Mouse (Mus musculus) intestine, postnatal 0 days (tissue): ENCODE measurements at regions not wholly inside any gene's neighbourhood (a gene's known extent, or its start where the extent isn't known, plus 50 kb on each side); places are given as distances from the start of the nearest gene placed in this dataset.

Experiments
- ATAC-seq: fragments of 200-750 bp; cut with Nextera tagmentation; 2 replicates; pipeline ENCODE4 v1.8.0; 2017; ENCODE audit warnings: mild to moderate bottlenecking, moderate TSS enrichment, moderate library complexity
- H3K27ac ChIP-seq: fragments of 300-500 bp; sonication (generic); 2 replicates; pipeline ENCODE4 v1.5.1; 2014; ENCODE audit warnings: mild to moderate bottlenecking, low read depth, low read length, moderate library complexity
- H3K27me3 ChIP-seq: fragments of 300-500 bp; sonication (generic); replicated peaks from 2 replicates; pipeline ENCODE4 v1.6.1; 2014; ENCODE audit warnings: low read length, mixed read lengths; ENCODE audit not compliant: control insufficient read depth, insufficient read depth
- H3K36me3 ChIP-seq: fragments of 300-500 bp; sonication (generic); 2 replicates; pipeline ENCODE4 v1.6.1; 2014; ENCODE audit warnings: mild to moderate bottlenecking, moderate library complexity; ENCODE audit not compliant: control insufficient read depth, insufficient read depth
- H3K4me1 ChIP-seq: fragments of 300-500 bp; sonication (generic); replicated peaks from 2 replicates; pipeline ENCODE4 v1.6.1; 2014; ENCODE audit warnings: antibody characterized with exemption, low read length, mixed read lengths; ENCODE audit not compliant: control insufficient read depth, insufficient read depth
- H3K4me2 ChIP-seq: fragments of 300-500 bp; sonication (generic); replicated peaks from 2 replicates; pipeline ENCODE4 v1.6.1; 2014; ENCODE audit warnings: low read depth, mild to moderate bottlenecking, moderate library complexity
- H3K4me3 ChIP-seq: fragments of 300-500 bp; sonication (generic); 2 replicates; pipeline ENCODE4 v1.5.1; 2014; ENCODE audit warnings: low read depth, low read length
- H3K9ac ChIP-seq: fragments of 300-500 bp; sonication (generic); 2 replicates; pipeline ENCODE4 v1.6.1; 2014; ENCODE audit warnings: mild to moderate bottlenecking, low read depth, low read length
- H3K9me3 ChIP-seq: fragments of 300-500 bp; sonication (generic); 2 replicates; pipeline ENCODE4 v1.6.1; 2016; ENCODE audit warnings: mixed run types; ENCODE audit not compliant: control insufficient read depth
- CTCF ChIP-seq: sonication (generic); IDR thresholded peaks from 2 replicates; pipeline ENCODE4 v1.5.1; 2016; ENCODE audit warnings: low read depth, mild to moderate bottlenecking, control low read depth, antibody characterized with exemption, moderate library complexity
- WGBS: fragments of 180-500 bp; shearing (Covaris S2); extraction: QIAGEN DNeasy Blood & Tissue Kit; methylation state at CpG from one replicate; pipeline ENCODE4 v1.1.7; 2014; 5-methylcytosine and 5-hydroxymethylcytosine counted together

DNA sequence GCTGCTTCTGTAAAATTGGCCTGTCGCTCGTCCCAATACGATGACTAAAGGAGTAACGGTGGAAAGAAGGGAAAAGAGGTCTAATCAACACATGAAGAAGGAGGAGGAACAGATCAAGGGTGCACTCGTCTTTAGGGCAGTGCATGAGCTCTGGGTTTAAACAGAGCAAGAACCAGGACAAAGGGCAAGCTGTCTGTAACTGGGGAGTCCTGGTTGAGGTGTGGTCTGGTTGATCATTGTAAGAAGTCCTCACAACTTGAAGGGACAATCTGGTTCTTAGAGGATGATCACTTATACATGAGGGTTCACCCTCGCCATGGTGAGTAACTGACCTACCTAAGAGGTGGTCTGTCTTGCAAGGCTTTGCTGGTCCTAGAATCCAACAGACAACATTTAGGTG is 105.2 kb upstream of the Gls start:
- no peaks in the 10 kb centered on the region for H3K27me3 ChIP-seq
- no peak for ATAC-seq
- H3K36me3 ChIP-seq: no peaks in the 10 kb centered on the region
- no peak overlapping the region for H3K9ac ChIP-seq
- TF ChIP-seq CTCF: no peak
- H3K9me3 ChIP-seq: no peaks in the 10 kb centered on the region
- no peaks in the 10 kb centered on the region; the same call in 1 of the 2 replicates for H3K4me1 ChIP-seq
- no peak overlapping the region for H3K4me2 ChIP-seq
- H3K27ac ChIP-seq: no peak overlapping the region
- no peak overlapping the region for H3K4me3 ChIP-seq
- WGBS: 52% methylated on average over 6 of the region's 6 CpGs

DNA sequence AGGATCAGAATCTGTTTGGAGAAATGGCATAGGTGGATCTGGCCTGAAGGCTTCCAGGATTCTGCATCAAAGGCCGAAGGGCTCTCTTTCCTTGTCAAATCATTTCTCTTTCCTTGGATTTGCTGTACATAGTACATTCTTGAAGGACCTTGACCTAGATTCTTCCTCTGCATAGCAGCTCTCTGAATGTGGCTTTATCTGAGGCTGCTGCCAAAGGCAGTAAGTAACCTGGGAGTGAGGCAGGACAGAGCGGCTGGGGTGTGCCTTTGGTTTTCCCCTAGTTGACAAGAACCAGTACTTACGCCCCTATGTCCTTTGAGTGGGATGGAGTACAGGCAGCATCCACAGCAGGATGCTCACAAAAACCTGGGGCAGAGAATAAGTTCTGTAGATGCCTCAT is 103.7 kb upstream of the Gls start:
- no peak overlapping the region for H3K4me3 ChIP-seq
- H3K4me2 ChIP-seq: no peak overlapping the region
- no peak overlapping the region for H3K27ac ChIP-seq
- 79% methylated on average over 3 of the region's 3 CpGs for WGBS
- no peak for ATAC-seq
- no peaks in the 10 kb centered on the region for H3K36me3 ChIP-seq
- H3K27me3 ChIP-seq: no peaks in the 10 kb centered on the region
- H3K4me1 ChIP-seq: no peaks in the 10 kb centered on the region; the same call in 1 of the 2 replicates
- H3K9me3 ChIP-seq: no peaks in the 10 kb centered on the region
- H3K9ac ChIP-seq: no peak overlapping the region
- no peak for TF ChIP-seq CTCF

DNA sequence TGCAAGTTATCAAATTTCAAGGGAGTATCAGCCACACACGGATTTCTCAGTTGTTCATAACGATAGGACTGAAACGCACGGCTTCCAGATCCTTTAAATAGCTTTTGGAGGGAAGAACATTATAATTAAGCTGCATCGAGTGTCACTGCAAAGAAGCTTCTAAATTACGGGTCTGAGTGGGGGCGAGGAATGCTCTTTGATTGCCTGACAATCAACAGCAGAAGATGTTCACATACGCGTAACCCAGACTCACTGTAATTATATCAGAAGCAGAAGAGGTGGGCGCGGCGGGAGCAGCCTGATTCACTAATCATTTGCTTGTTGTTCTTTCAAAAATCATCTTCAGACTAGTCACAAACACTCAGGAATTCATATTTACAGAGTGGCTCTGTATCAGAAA is 99.0 kb upstream of the Gls start:
- ATAC-seq: no peak
- H3K4me1 ChIP-seq: no peaks in the 10 kb centered on the region
- no peaks in the 10 kb centered on the region for H3K9me3 ChIP-seq
- no peaks in the 10 kb centered on the region for H3K36me3 ChIP-seq
- no peak overlapping the region for H3K9ac ChIP-seq
- no peak overlapping the region for H3K4me3 ChIP-seq
- H3K4me2 ChIP-seq: no peak overlapping the region
- 85% methylated on average over 12 of the region's 12 CpGs for WGBS
- H3K27ac ChIP-seq: no peak overlapping the region
- TF ChIP-seq CTCF: no peak
- H3K27me3 ChIP-seq: no peaks in the 10 kb centered on the region

DNA sequence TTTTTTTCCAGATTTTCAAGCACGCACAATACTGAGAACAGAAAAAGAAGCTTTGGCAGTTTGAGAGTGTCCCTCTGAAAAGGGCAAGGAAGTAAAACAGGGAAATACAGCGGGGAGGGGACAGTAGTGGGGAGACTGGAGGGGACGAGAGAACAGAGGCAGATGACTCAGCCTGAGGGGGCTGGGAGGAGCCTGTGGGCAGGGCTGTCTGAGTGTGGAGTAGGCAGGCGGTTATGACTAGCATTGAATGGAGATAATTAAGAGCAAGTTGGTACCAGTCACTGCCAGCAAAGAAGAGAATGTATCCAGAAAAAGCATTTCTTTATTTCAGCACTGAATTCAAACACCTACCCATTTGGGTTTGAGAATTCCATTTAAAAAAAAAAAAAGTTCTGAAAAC is 98.4 kb upstream of the Gls start:
- Histone ChIP-seq H3K9me3 (no peaks in the 10 kb centered on the region), H3K27me3 (no peaks in the 10 kb centered on the region), H3K9ac (no peak overlapping the region), H3K4me3 (no peak overlapping the region), H3K4me1 (no peaks in the 10 kb centered on the region), H3K4me2 (no peak overlapping the region), H3K36me3 (no peaks in the 10 kb centered on the region), H3K27ac (no peak overlapping the region)
- ATAC-seq: no peak
- 44% methylated on average over 4 of the region's 4 CpGs for WGBS
- no peak for TF ChIP-seq CTCF

DNA sequence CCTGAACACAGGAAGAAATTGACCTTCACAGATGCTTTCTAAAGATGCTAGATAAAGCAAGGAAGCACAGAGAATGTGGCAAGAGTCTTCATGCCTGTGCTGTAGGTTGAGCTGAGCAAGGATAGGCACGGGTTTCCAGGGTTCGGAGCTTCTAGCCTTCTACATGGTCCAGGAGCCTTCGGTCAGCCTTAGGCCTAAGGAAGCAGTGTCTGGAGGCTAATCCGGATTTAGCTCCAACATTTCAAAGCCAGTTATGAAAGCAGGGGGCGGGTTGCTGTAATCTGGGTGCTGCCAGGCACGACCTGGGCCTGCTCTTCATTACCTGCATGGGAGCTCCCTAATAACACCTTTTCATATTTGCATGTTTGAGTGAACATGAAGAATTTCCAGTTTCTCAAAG is 97.5 kb upstream of the Gls start:
- no peak overlapping the region for H3K9ac ChIP-seq
- no peak for TF ChIP-seq CTCF
- 90% methylated on average over 6 of the region's 6 CpGs for WGBS
- no peak for ATAC-seq
- H3K27me3 ChIP-seq: no peaks in the 10 kb centered on the region
- no peaks in the 10 kb centered on the region for H3K9me3 ChIP-seq
- no peaks in the 10 kb centered on the region for H3K4me1 ChIP-seq
- H3K27ac ChIP-seq: no peak overlapping the region
- no peak overlapping the region for H3K4me3 ChIP-seq
- no peak overlapping the region for H3K4me2 ChIP-seq
- no peaks in the 10 kb centered on the region for H3K36me3 ChIP-seq

DNA sequence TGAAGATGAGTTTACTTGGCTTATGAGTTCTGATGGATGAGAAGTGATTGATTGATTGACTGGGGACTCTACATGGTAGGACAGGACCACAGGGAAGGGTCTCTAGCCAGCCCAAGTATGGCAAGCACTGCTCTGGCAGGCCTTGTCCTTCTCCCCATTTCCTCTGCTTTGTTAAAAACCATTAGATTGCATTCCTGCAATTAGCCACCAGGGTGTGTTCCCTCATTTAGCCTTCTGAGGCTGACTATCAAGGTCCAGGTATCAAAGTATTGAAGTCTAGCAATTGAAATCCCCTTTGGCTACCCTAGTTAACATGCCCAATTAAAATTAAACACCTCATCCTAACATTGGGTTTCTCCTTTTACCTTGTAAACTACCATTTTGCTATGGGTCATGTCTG is 95.5 kb upstream of the Gls start:
- no peak for ATAC-seq
- no peaks in the 10 kb centered on the region for H3K4me1 ChIP-seq
- peak; percentile 52 for TF ChIP-seq CTCF

DNA sequence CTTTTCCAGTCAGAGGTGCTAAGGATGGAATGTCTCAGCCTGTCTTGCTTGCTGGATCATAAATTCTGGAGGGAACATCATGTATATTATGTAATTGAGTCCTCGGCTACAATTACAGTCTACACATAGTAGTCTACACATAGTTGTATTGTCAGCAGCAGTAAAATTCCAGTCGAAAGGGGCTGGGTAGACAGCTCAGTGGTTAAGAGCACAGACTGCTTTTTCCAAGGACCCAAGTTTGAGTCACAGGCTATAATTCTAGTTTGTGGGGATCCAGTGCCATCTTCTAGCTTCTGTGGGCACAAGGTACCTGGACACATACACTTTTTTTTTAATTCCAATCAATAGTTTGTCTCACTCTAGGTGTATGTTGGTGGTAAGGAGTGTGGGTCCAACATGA is 91.3 kb upstream of the Gls start:
- no peaks in the 10 kb centered on the region for H3K4me1 ChIP-seq
- no peak overlapping the region for H3K27ac ChIP-seq
- 79% methylated on average over 2 of the region's 2 CpGs for WGBS
- H3K9me3 ChIP-seq: no peaks in the 10 kb centered on the region
- no peak overlapping the region for H3K9ac ChIP-seq
- no peaks in the 10 kb centered on the region for H3K36me3 ChIP-seq
- ATAC-seq: no peak
- no peak overlapping the region for H3K4me2 ChIP-seq
- H3K27me3 ChIP-seq: no peaks in the 10 kb centered on the region
- no peak for TF ChIP-seq CTCF
- no peak overlapping the region for H3K4me3 ChIP-seq

More for the DNA sequence above, 95.5 kb upstream of the Gls start:
- Histone ChIP-seq H3K9me3 (no peaks in the 10 kb centered on the region), H3K27ac (no peak overlapping the region), H3K4me2 (no peak overlapping the region), H3K36me3 (no peaks in the 10 kb centered on the region), H3K27me3 (no peaks in the 10 kb centered on the region), H3K9ac (no peak overlapping the region), H3K4me3 (no peak overlapping the region)
